27 mouse cellular contexts compared by ENCODE assay signal in the genomic region with DNA sequence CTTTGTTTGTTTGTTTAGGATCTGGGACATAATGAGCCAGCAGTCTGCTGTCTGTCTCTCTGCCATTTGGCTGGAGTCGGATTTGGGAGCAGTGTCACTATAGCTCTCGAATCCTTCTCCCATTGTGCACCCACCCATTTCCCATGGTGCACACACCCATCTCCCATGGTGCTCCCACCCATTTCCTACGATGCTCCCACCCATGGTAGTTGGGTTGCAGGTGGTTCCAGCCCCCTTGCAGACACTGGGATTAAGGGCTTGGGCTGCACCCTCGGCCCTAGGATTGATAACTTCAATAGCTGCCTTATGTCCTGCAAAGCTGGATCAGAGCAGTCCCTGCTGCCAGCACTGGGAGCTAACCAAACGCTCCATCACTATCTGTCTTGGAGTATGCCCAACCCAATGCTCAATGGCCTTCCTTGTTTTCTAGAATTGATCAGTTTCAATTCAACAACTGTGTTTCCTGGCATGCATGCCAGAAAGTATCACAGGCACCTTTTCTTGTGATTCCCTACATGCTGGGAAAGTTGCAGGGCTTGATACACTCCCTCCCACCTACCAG. TPM values are rescaled to one million over a fixed set of nuclear protein-coding genes. Genes with fewer than 3 reads are reported as not detected.
DNase-seq lines count a peak whose midpoint lies in the region; ATAC-seq and TF ChIP-seq lines count a peak whose summit lies in the region.
"Had no signal": no experiment of that assay in that cellular context is flagged by ENCODE, and none has a peak within 500 bp of the region (broad histone marks: within the 10 kb centered on the region; RNA-seq: fewer than 3 reads in every experiment).

No protein-coding gene starts in this region.

- H3K27ac ChIP-seq in liver, postnatal 0 days (ENCODE audit: low read depth) = no peak overlapping the region
- H3K27ac ChIP-seq: embryonic facial prominence, embryonic 10.5 days; left cerebral cortex, adult 2 months; midbrain, embryonic 12.5 days had no signal

- no peaks in the 10 kb centered on the region for H3K36me3 ChIP-seq in liver, postnatal 0 days (replicated peaks; ENCODE audit: insufficient read depth, low read length)
- H3K36me3 ChIP-seq: embryonic facial prominence, embryonic 10.5 days; midbrain, embryonic 12.5 days had no signal

- TF ChIP-seq CTCF in liver, postnatal 0 days (IDR thresholded peaks at IDR 0.05; ENCODE audit: low read depth) = no peak

- ATAC-seq in liver, postnatal 0 days = no peak

- 66% methylated on average over 5 of the region's 5 CpGs for WGBS in liver, postnatal 0 days (ENCODE audit: insufficient replicate concordance)

- H3K9me3 ChIP-seq in liver, postnatal 0 days (ENCODE audit: low read length) = no peaks in the 10 kb centered on the region
- H3K9me3 ChIP-seq: embryonic facial prominence, embryonic 10.5 days; midbrain, embryonic 12.5 days had no signal

- no peak overlapping the region for H3K9ac ChIP-seq in liver, postnatal 0 days (replicated peaks)
- H3K9ac ChIP-seq: midbrain, embryonic 12.5 days had no signal

- no peaks in the 10 kb centered on the region for H3K27me3 ChIP-seq in liver, postnatal 0 days (ENCODE audit: insufficient read depth, low read length)
- H3K27me3 ChIP-seq: midbrain, embryonic 12.5 days had no signal

- no peak overlapping the region for H3K4me3 ChIP-seq in liver, postnatal 0 days (ENCODE audit: low read depth, low read length)
- H3K4me3 ChIP-seq: embryonic facial prominence, embryonic 10.5 days; left cerebral cortex, adult 2 months; midbrain, embryonic 12.5 days; myocyte had no signal

- no peaks in the 10 kb centered on the region for H3K4me1 ChIP-seq in liver, postnatal 0 days (ENCODE audit: insufficient read depth)
- H3K4me1 ChIP-seq: embryonic facial prominence, embryonic 10.5 days; midbrain, embryonic 12.5 days had no signal

- no peak overlapping the region for H3K4me2 ChIP-seq in liver, postnatal 0 days (ENCODE audit: low read depth, low read length)
- H3K4me2 ChIP-seq: midbrain, embryonic 12.5 days had no signal

- no peak for TF ChIP-seq EP300 in liver, postnatal 0 days (IDR thresholded peaks at IDR 0.05; ENCODE audit: low read depth)

- peak; percentile 96 for DNase-seq in heart, adult 11 months
- DNase-seq in heart, postnatal 4 days = no peak
- DNase-seq in layer of hippocampus, adult 8-10 months (ENCODE audit: low spot score in 2 of 2) = peak; percentile 25 to 30
- no peak for DNase-seq in layer of hippocampus, adult 9-10 months (ENCODE audit: low spot score)
- peak; percentile 30 for DNase-seq in testis, postnatal 10 days (ENCODE audit: low spot score)
- no peak for DNase-seq in testis, postnatal 14 days (ENCODE audit: low spot score)
- DNase-seq in liver, postnatal 0 days = no peak
- DNase-seq: B cell, adult 2 months; cerebellum, adult 8-10 months; kidney, adult 2 months; left cerebral cortex, postnatal 4 days; liver; lung, postnatal 4 days; spleen, adult 18-20 months; thymus, adult 2 months had no signal

RNA-seq across cellular contexts. Expression of a gene that starts 51.9 kb away (rescaled TPM):
- total RNA-seq in heart, postnatal 4 days (2021) = 10 to 100 TPM; 42.7 to 43.7 TPM
- 1 to 10 TPM; 3.3 to 7.8 (median 5.4) TPM for total RNA-seq in layer of hippocampus, adult 8-10 months (2022)
- polyA plus RNA-seq in liver, postnatal 0 days (2015; fragmentation: Nextera tagmentation; extraction: Ambion mirVana) = 6.8 and 7.2 TPM in 2 replicates

RNA-seq across cellular contexts. Expression of a gene that starts 56.6 kb away (rescaled TPM):
- not detected for total RNA-seq in heart, postnatal 4 days (2021)
- not detected for total RNA-seq in layer of hippocampus, adult 8-10 months (2022)
- not detected in 2 replicates for polyA plus RNA-seq in liver, postnatal 0 days (2015; fragmentation: Nextera tagmentation; extraction: Ambion mirVana)
- total RNA-seq: adrenal gland, adult 18-20 months; adrenal gland, postnatal 4 days; hematopoietic stem cell, adult 5-6 weeks; left cerebral cortex, adult 2 months; left cerebral cortex, postnatal 4 days had no signal
- polyA plus RNA-seq: embryonic facial prominence, embryonic 10.5 days; forebrain, embryonic 11.5 days; gonadal fat pad, adult 2 months; heart, embryonic 14.5 days; kidney, adult 2 months; liver, embryonic 16.5 days; myocyte; neural tube, embryonic 14.5 days had no signal

Comparison
In these comparisons a context has a peak if more than half of its experiments do, and no peak if none do; other contexts are left out.
1. DNase-seq: peak in heart, adult 11 months (single experiment), layer of hippocampus, adult 8-10 months (2 of 2) and testis, postnatal 10 days (single experiment); none in heart, postnatal 4 days (single experiment), layer of hippocampus, adult 9-10 months (single experiment), testis, postnatal 14 days (single experiment) and liver, postnatal 0 days (single experiment).
2. RNA of a gene that starts 51.9 kb away (total RNA-seq): 42.7 to 43.7 TPM in heart, postnatal 4 days; 3.3 to 7.8 TPM in layer of hippocampus, adult 8-10 months; every median in the first group is over 4 times any median in the second.